Mouse (Mus musculus) limb, embryonic 12.5 days (tissue): ENCODE measurements around the gene Cyp4f39. TPM values are rescaled to one million over a fixed set of nuclear protein-coding genes. Genes with fewer than 3 reads are reported as not detected.
A peak's percentile ranks its signal among the peaks of the same experiment; 100 is the strongest.
"Not testable (repeated sequence)": the region's sequence is repeated elsewhere in the genome, so short reads cannot be mapped to it uniquely, and the experiment has no call there.

ENCODE experiments used
- ATAC-seq: fragments of 200-750 bp; cut with Nextera tagmentation; 2 replicates; pipeline ENCODE4 v1.8.0; 2017; ENCODE audit warnings: low read depth, moderate TSS enrichment; ENCODE audit not compliant: insufficient number of reproducible peaks, insufficient read depth, low FRiP score, low TSS enrichment
- H3K27ac ChIP-seq: fragments of 300-500 bp; sonication (generic); 2 replicates; pipeline ENCODE4 v1.5.1; 2016; ENCODE audit warnings: mild to moderate bottlenecking, moderate library complexity
- H3K27me3 ChIP-seq: fragments of 300-500 bp; sonication (generic); 2 replicates; pipeline ENCODE4 v1.6.1; 2016; ENCODE audit warnings: mild to moderate bottlenecking, moderate library complexity
- H3K36me3 ChIP-seq: fragments of 300-500 bp; sonication (generic); 2 replicates; pipeline ENCODE4 v1.6.1; 2016; ENCODE audit warnings: mild to moderate bottlenecking, moderate library complexity
- H3K4me1 ChIP-seq: fragments of 300-500 bp; sonication (generic); replicated peaks from 2 replicates; pipeline ENCODE4 v1.6.1; 2016
- H3K4me2 ChIP-seq: fragments of 300-500 bp; sonication (generic); 2 replicates; pipeline ENCODE4 v1.6.1; 2016; ENCODE audit warnings: mild to moderate bottlenecking, moderate library complexity
- H3K4me3 ChIP-seq: fragments of 300-500 bp; sonication (generic); replicated peaks from 2 replicates; pipeline ENCODE4 v1.5.1; 2016; ENCODE audit warnings: mild to moderate bottlenecking
- H3K9ac ChIP-seq: fragments of 300-500 bp; sonication (generic); replicated peaks from 2 replicates; pipeline ENCODE4 v1.6.1; 2016; ENCODE audit warnings: mild to moderate bottlenecking, moderate library complexity
- H3K9me3 ChIP-seq: fragments of 300-500 bp; sonication (generic); 2 replicates; pipeline ENCODE4 v1.6.1; 2016; ENCODE audit warnings: mild to moderate bottlenecking, moderate library complexity
- WGBS: fragments of 180-500 bp; shearing (Covaris S2); methylation state at CpG from one replicate; pipeline ENCODE4 v1.1.7; 2016; 5-methylcytosine and 5-hydroxymethylcytosine counted together
- polyA plus RNA-seq: library from polyadenylated mRNA; unstranded; fragments of >200 nt; fragmentation: Nextera tagmentation; extraction: Ambion mirVana; gene quantifications from 2 replicates; pipeline ENCODE4 v1.2.1, GENCODE M21; 2016

Cyp4f39 gene
- polyA plus RNA-seq, 1 experiment from 2014 or later, result not detected

DNA sequence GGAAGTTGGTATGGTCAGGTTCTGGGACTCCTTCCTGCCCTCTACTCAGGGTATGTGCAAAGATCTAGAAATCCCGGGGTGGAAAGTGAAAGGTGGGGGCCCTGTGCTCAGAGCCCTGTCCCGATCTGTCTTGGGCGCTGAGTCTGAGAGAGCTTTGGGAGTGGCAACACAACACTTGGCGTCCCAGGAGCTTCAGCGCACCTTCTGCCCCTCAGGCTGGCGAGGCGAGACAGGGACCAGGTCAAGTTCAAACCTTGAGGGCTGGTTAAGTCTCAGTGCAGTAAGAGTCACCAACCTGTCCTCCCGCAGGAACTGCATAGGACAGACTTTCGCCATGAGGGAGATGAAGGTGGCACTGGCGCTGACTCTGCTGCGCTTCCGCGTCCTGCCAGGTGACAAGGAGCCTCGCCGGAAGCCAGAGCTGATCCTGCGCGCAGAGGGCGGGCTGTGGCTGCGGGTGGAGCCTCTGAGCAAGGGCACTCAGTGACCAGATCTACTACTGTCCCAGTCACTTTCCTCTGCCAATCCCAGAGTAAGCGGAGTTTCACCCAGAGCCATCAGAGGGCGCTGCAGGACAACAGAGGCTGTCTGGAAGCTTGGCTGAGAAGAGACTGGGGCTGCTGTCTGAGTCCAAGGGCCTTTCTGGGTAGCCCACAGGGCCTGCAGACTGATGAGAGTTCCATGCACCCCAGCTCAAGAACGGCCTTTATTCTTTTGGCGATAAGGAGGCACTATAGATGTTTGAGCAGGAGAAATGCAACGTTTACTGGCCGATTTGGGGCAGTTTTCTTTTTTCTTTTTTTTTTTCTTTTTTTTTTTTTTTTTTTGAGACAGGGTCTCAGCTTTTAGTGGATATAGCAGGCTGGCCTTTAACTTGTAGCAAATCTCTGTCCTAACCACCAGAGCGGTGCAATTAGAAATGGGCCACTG, 76.2 kb downstream of the Cyp4f39 start:
- Histone ChIP-seq H3K36me3 (peaks cover 36% of the 10 kb centered on the region), H3K9me3 (no peaks in the 10 kb centered on the region), H3K27me3 (no peaks in the 10 kb centered on the region), H3K4me3 (peak overlapping the region; percentile 18; the same call in 1 of the 2 replicates), H3K4me2 (peak overlapping the region; percentile 48), H3K9ac (peak overlapping the region; percentile 27; the same call in 1 of the 2 replicates), H3K27ac (no peak overlapping the region), H3K4me1 (peaks cover 7% of the 10 kb centered on the region; the same call in 1 of the 2 replicates)
- ATAC-seq, result peak; percentile 42; the same call in 1 of the 2 replicates
- WGBS, result 18% methylated on average over 26 of the region's 26 CpGs

DNA sequence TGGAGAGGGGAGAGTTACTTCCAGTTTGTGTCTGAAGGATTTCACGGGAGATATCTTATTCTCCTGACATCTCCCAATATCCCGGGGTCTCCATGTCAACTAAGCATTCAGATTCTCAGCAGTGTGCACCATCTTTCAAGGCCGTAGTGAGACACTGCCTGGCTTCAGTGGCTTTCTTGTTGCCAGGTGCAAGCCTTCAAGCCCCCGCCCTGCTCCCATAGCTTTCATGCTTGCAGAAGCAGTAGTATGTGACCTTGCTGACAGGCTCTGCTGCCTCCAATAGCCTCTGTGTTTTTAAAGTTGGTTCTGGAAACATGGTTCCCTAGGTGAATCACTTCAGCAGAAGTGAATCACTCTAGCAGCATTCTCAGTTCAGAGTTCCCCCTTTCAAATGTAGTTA, 79.8 kb downstream of the Cyp4f39 start:
- ATAC-seq, H3K9ac ChIP-seq, H3K4me3 ChIP-seq, H3K36me3 ChIP-seq, H3K27me3 ChIP-seq, H3K27ac ChIP-seq, H3K4me2 ChIP-seq, H3K9me3 ChIP-seq: not testable (repeated sequence)
- H3K4me1 ChIP-seq, result peaks cover 15% of the 10 kb centered on the region
- 69% methylated on average over 4 of the region's 4 CpGs for WGBS

DNA sequence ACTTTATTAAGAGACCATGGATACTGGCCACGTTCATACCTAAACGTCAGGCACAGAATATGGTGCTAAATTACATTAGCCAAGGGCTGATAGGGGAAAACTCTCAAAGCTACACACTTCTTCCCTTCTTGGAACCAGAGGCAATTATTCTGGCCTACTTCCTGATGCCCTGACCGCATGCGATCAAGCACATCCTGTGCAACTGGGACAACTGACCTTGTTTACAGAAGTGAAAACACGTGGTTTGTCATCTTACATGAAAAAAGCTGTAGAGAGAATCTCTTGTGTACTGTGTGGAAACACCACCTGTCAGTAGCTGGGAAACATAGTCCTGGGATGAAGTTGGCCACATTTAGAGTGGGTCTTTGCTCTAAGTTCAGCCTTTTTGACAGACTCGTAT, 81.5 kb downstream of the Cyp4f39 start:
- peaks cover 3% of the 10 kb centered on the region; the same call in 1 of the 2 replicates for H3K36me3 ChIP-seq
- 86% methylated on average over 6 of the region's 6 CpGs for WGBS
- no peak overlapping the region for H3K4me2 ChIP-seq
- H3K27ac ChIP-seq, result no peak overlapping the region
- no peak for ATAC-seq
- H3K9me3 ChIP-seq, result no peaks in the 10 kb centered on the region
- H3K9ac ChIP-seq, result no peak overlapping the region
- no peaks in the 10 kb centered on the region for H3K27me3 ChIP-seq
- peaks cover 9% of the 10 kb centered on the region for H3K4me1 ChIP-seq
- H3K4me3 ChIP-seq, result no peak overlapping the region

DNA sequence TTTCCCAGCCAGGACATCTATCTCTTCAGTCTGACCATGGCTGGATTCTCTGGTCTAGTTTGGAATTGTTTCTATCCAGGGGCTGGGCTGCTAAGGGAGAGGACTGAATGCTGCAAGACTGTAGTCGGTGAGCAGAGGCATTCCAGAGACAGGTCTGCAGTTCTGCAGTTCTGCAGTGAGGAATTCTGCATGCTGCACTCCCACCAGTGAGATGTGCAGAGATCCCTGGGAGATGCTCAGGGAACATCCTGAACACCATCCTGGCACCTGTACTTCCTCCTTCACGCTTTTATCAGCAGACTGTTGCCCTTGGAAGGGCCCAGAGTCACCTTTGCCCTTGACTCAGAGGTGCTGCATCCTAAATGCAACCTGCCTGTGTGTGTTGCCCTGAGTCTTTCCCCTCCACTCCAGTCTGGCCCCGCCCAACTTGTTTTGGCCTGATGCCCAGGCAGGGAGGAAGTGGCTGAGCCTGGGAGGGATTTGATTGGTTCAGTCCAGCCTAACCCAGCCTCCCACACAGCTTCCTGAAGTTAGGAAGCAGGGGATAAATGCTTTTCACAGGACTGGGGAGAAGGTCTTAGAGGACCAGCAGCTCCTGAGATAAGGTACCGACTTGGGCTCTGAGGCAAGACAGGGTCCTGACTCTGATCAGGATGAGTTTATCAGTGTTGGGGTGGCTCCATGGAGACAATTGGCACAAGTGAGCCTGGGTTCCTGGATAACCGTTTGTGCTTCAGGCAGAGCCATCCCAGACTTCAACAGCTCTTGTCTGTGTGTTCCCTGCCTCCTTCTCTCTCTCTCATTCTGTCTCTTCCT, 83.7 kb downstream of the Cyp4f39 start, which contains the start of gene Cyp4f16:
Cyp4f16 (plus strand) TSS at position 508 of the 816 bp plus-strand sequence.
- H3K27ac ChIP-seq, result peak within 1 kb of the TSS; percentile 35; the same call in 1 of the 2 replicates
- not testable (repeated sequence) for H3K4me1 ChIP-seq, H3K27me3 ChIP-seq, H3K9me3 ChIP-seq, H3K36me3 ChIP-seq
- peak within 1 kb of the TSS; percentile 59 for H3K9ac ChIP-seq
- peak; percentile 94 for ATAC-seq
- H3K4me3 ChIP-seq, result peak within 1 kb of the TSS; percentile 52
- peak within 1 kb of the TSS; percentile 64 for H3K4me2 ChIP-seq
- 10% methylated on average over 5 of the region's 5 CpGs for WGBS

DNA sequence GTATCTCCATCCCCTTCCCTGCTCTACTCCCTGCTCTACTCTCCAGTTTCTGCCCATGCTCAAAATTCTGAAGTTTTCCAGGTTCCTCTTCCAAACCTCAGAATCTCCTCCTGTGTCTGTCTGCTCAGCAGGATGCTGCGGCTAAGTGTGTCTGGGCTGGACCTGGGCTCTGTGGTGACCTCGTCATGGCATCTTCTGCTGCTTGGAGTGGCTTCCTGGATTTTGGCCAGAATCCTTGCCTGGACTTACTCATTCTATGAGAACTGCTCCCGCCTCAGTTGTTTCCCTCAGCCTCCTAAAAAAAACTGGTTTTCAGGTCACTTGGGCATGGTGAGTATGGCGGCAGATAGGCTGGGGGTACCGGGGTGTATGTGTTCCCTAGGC, 84.3 kb downstream of the Cyp4f39 start:
- Histone ChIP-seq H3K4me2 (peak overlapping the region; percentile 64), H3K27ac (peak overlapping the region; percentile 35; the same call in 1 of the 2 replicates), H3K27me3 (no peaks in the 10 kb centered on the region), H3K4me3 (peak overlapping the region; percentile 52), H3K9ac (peak overlapping the region; percentile 59), H3K9me3 (no peaks in the 10 kb centered on the region), H3K36me3 (no peaks in the 10 kb centered on the region), H3K4me1 (peaks cover 9% of the 10 kb centered on the region)
- WGBS, result 60% methylated on average over 5 of the region's 5 CpGs
- ATAC-seq, result no peak

Other genes starting within 250 kb of the Cyp4f39 start
- gene Brd4, start 168.0 kb upstream of the Cyp4f39 start, polyA plus RNA-seq, result 98.2 and 119 TPM in 2 replicates
- 151 and 153 TPM in 2 replicates for gene Akap8, start 131.5 kb upstream of the Cyp4f39 start, polyA plus RNA-seq
- gene Akap8l, start 102.1 kb upstream of the Cyp4f39 start, polyA plus RNA-seq, result 112 and 120 TPM in 2 replicates
- gene Wiz, start 63.3 kb upstream of the Cyp4f39 start, polyA plus RNA-seq, result 30.0 and 37.3 TPM in 2 replicates
- gene Rasal3, start 49.1 kb upstream of the Cyp4f39 start, polyA plus RNA-seq, result 0.87 and 1.1 TPM in 2 replicates
- gene Pglyrp2, start 28.6 kb upstream of the Cyp4f39 start, polyA plus RNA-seq, result not detected in 2 replicates
- gene Cyp4f17, start 53.3 kb downstream of the Cyp4f39 start, polyA plus RNA-seq, result 13.3 and 13.8 TPM in 2 replicates
- 23.8 and 26.6 TPM in 2 replicates for gene Cyp4f16, start 83.8 kb downstream of the Cyp4f39 start, polyA plus RNA-seq
- not detected in 2 replicates for gene Cyp4f37, start 168.6 kb downstream of the Cyp4f39 start, polyA plus RNA-seq
- gene Cyp4f40, start 206.2 kb downstream of the Cyp4f39 start, polyA plus RNA-seq, result not detected in 2 replicates
- gene Cyp4f15, start 232.9 kb downstream of the Cyp4f39 start, polyA plus RNA-seq, result 0.23 and 0.70 TPM in 2 replicates